Mouse (Mus musculus) kidney, embryonic 14.5 days (tissue): ENCODE measurements around the gene Rmnd1. TPM values are rescaled to one million over a fixed set of nuclear protein-coding genes. Genes with fewer than 3 reads are reported as not detected.

Source experiments
- ATAC-seq: fragments of 200-750 bp; cut with Nextera tagmentation; 2 replicates; pipeline ENCODE4 v1.8.0; 2017; ENCODE audit warnings: moderate number of reproducible peaks, mild to moderate bottlenecking, moderate TSS enrichment, moderate library complexity; ENCODE audit not compliant: low FRiP score, low TSS enrichment
- H3K27ac ChIP-seq: fragments of 300-500 bp; sonication (generic); 2 replicates; pipeline ENCODE4 v1.5.1; 2014; ENCODE audit warnings: low read depth, mild to moderate bottlenecking, low read length, moderate library complexity, mixed read lengths
- H3K27me3 ChIP-seq: fragments of 300-500 bp; sonication (generic); 2 replicates; pipeline ENCODE4 v1.6.1; 2014; ENCODE audit warnings: mild to moderate bottlenecking, low read length; ENCODE audit not compliant: control insufficient read depth, insufficient read depth
- H3K36me3 ChIP-seq: fragments of 300-500 bp; sonication (generic); 2 replicates; pipeline ENCODE4 v1.6.1; 2014; ENCODE audit warnings: low read length, mixed read lengths; ENCODE audit not compliant: control insufficient read depth, insufficient read depth
- H3K4me1 ChIP-seq: fragments of 300-500 bp; sonication (generic); 2 replicates; pipeline ENCODE4 v1.6.1; 2014; ENCODE audit warnings: low read length, mixed read lengths; ENCODE audit not compliant: control insufficient read depth, insufficient read depth
- H3K4me2 ChIP-seq: fragments of 300-500 bp; sonication (generic); replicated peaks from 2 replicates; pipeline ENCODE4 v1.6.1; 2014; ENCODE audit warnings: low read depth, mild to moderate bottlenecking, low read length
- H3K4me3 ChIP-seq: fragments of 300-500 bp; sonication (generic); 2 replicates; pipeline ENCODE4 v1.5.1; 2014; ENCODE audit warnings: mild to moderate bottlenecking, low read length
- H3K9ac ChIP-seq: fragments of 300-500 bp; sonication (generic); 2 replicates; pipeline ENCODE4 v1.6.1; 2014; ENCODE audit warnings: low read depth, mild to moderate bottlenecking, low read length, moderate library complexity
- H3K9me3 ChIP-seq: fragments of 300-500 bp; sonication (generic); 2 replicates; pipeline ENCODE4 v1.6.1; 2016; ENCODE audit warnings: low read length; ENCODE audit not compliant: control insufficient read depth
- WGBS: fragments of 180-500 bp; shearing (Covaris S2); extraction: QIAGEN DNeasy Blood & Tissue Kit; methylation state at CpG from one replicate; pipeline ENCODE4 v1.1.7; 2014; 5-methylcytosine and 5-hydroxymethylcytosine counted together
- polyA plus RNA-seq: library from polyadenylated mRNA; unstranded; fragments of >200 nt; fragmentation: Nextera tagmentation; extraction: Ambion mirVana; gene quantifications from 2 replicates; pipeline ENCODE4 v1.2.1, GENCODE M21; 2014

Gene Rmnd1
- polyA plus RNA-seq, 1 experiment from 2014 or later = 61.3 TPM

GRCm38 (mm10) chr10:4374734-4375133 lies 57.5 kb downstream of the Rmnd1 start:
- Histone ChIP-seq H3K27me3 (no peaks in the 10 kb centered on the region), H3K4me3 (no peak overlapping the region), H3K4me2 (no peak overlapping the region), H3K27ac (no peak overlapping the region), H3K9ac (no peak overlapping the region), H3K36me3 (peaks cover 19% of the 10 kb centered on the region; the same call in 1 of the 2 replicates), H3K4me1 (peaks cover 8% of the 10 kb centered on the region; the same call in 1 of the 2 replicates), H3K9me3 (no peaks in the 10 kb centered on the region)
- 55% methylated on average over 4 of the region's 4 CpGs for WGBS
- no peak for ATAC-seq

GRCm38 (mm10) chr10:4374239-4374638 lies 57.9 kb downstream of the Rmnd1 start:
- Histone ChIP-seq H3K4me3 (no peak overlapping the region), H3K9ac (no peak overlapping the region), H3K4me2 (no peak overlapping the region), H3K36me3 (peaks cover 21% of the 10 kb centered on the region; the same call in 1 of the 2 replicates), H3K27me3 (no peaks in the 10 kb centered on the region), H3K9me3 (no peaks in the 10 kb centered on the region), H3K4me1 (peaks cover 8% of the 10 kb centered on the region; the same call in 1 of the 2 replicates), H3K27ac (no peak overlapping the region)
- no peak for ATAC-seq
- 79% methylated on average over 7 of the region's 7 CpGs for WGBS

- ATAC-seq = no peak
- Histone ChIP-seq H3K9ac (no peak overlapping the region), H3K4me2 (no peak overlapping the region), H3K4me1 (peaks cover 8% of the 10 kb centered on the region; the same call in 1 of the 2 replicates), H3K36me3 (peaks cover 28% of the 10 kb centered on the region; the same call in 1 of the 2 replicates), H3K9me3 (no peaks in the 10 kb centered on the region), H3K27ac (no peak overlapping the region), H3K27me3 (no peaks in the 10 kb centered on the region), H3K4me3 (no peak overlapping the region)
- 92% methylated on average over 4 of the region's 4 CpGs for WGBS
These were observed 58.6 kb downstream of the Rmnd1 start for GRCm38 (mm10) chr10:4373558-4373957.

- H3K9me3 ChIP-seq = no peaks in the 10 kb centered on the region
- H3K4me3 ChIP-seq = no peak overlapping the region
- peaks cover 37% of the 10 kb centered on the region; the same call in 1 of the 2 replicates for H3K36me3 ChIP-seq
- H3K27ac ChIP-seq = no peak overlapping the region
- no peaks in the 10 kb centered on the region for H3K27me3 ChIP-seq
- H3K9ac ChIP-seq = no peak overlapping the region
- H3K4me2 ChIP-seq = no peak overlapping the region
- peaks cover 5% of the 10 kb centered on the region; the same call in 1 of the 2 replicates for H3K4me1 ChIP-seq
- no peak; the same call in 1 of the 2 replicates for ATAC-seq
- 57% methylated on average over 5 of the region's 5 CpGs for WGBS
These were observed 60.2 kb downstream of the Rmnd1 start for GRCm38 (mm10) chr10:4372011-4372410.

- no peak for ATAC-seq
- H3K9me3 ChIP-seq = no peaks in the 10 kb centered on the region
- H3K9ac ChIP-seq = no peak overlapping the region
- no peak overlapping the region for H3K4me3 ChIP-seq
- no peak overlapping the region for H3K4me2 ChIP-seq
- no peaks in the 10 kb centered on the region for H3K4me1 ChIP-seq
- H3K27ac ChIP-seq = no peak overlapping the region
- H3K36me3 ChIP-seq = peaks cover 40% of the 10 kb centered on the region; the same call in 1 of the 2 replicates
- no peaks in the 10 kb centered on the region for H3K27me3 ChIP-seq
- WGBS = 92% methylated on average over 11 of the region's 11 CpGs
These were observed 62.1 kb downstream of the Rmnd1 start for GRCm38 (mm10) chr10:4370105-4370504.

GRCm38 (mm10) chr10:4364618-4365017 lies 67.6 kb downstream of the Rmnd1 start:
- peaks cover 21% of the 10 kb centered on the region; the same call in 1 of the 2 replicates for H3K36me3 ChIP-seq
- whole genome bisulfite sequencing = 74% methylated on average over 3 of the region's 3 CpGs

GRCm38 (mm10) chr10:4357435-4357834 lies 74.8 kb downstream of the Rmnd1 start:
- Histone ChIP-seq H3K4me3 (no peak overlapping the region), H3K9me3 (0 out of 2 replicates have a peak, but pooled peaks cover under 1% of the 10 kb centered on the region), H3K9ac (no peak overlapping the region), H3K27me3 (no peaks in the 10 kb centered on the region), H3K4me1 (no peaks in the 10 kb centered on the region), H3K36me3 (peaks cover 52% of the 10 kb centered on the region), H3K27ac (no peak overlapping the region), H3K4me2 (no peak overlapping the region)
- 87% methylated on average over 10 of the region's 10 CpGs for WGBS
- no peak for ATAC-seq

More at GRCm38 (mm10) chr10:4364618-4365017, 67.6 kb downstream of the Rmnd1 start:
- Histone ChIP-seq H3K9ac (no peak overlapping the region), H3K4me2 (no peak overlapping the region), H3K4me3 (no peak overlapping the region), H3K9me3 (peaks cover 10% of the 10 kb centered on the region), H3K27ac (no peak overlapping the region), H3K4me1 (no peaks in the 10 kb centered on the region), H3K27me3 (no peaks in the 10 kb centered on the region)
- ATAC-seq = no peak

GRCm38 (mm10) chr10:4356640-4357039 lies 75.5 kb downstream of the Rmnd1 start:
- no peaks in the 10 kb centered on the region for H3K9me3 ChIP-seq
- H3K4me3 ChIP-seq = no peak overlapping the region
- H3K27me3 ChIP-seq = no peaks in the 10 kb centered on the region
- no peak overlapping the region for H3K27ac ChIP-seq
- WGBS = 77% methylated on average over 5 of the region's 5 CpGs
- H3K4me1 ChIP-seq = no peaks in the 10 kb centered on the region
- no peak overlapping the region for H3K9ac ChIP-seq
- ATAC-seq = no peak
- H3K36me3 ChIP-seq = peaks cover 52% of the 10 kb centered on the region
- no peak overlapping the region for H3K4me2 ChIP-seq

- Histone ChIP-seq H3K9ac (no peak overlapping the region), H3K4me1 (no peaks in the 10 kb centered on the region), H3K27me3 (no peaks in the 10 kb centered on the region), H3K27ac (no peak overlapping the region), H3K36me3 (peaks cover 52% of the 10 kb centered on the region), H3K9me3 (no peaks in the 10 kb centered on the region), H3K4me2 (no peak overlapping the region), H3K4me3 (no peak overlapping the region)
- WGBS = 71% methylated on average over 19 of the region's 19 CpGs
- 0 out of 2 replicates have a peak, but pooled peaks have one; percentile 7 for ATAC-seq
These were observed 76.2 kb downstream of the Rmnd1 start for GRCm38 (mm10) chr10:4355882-4356451.
